Mouse (Mus musculus) liver, adult 2 months (tissue): ENCODE data around the gene Slc5a2.

ENCODE experiments used
- CTCF ChIP-seq: fragments of 200-500 bp; IDR thresholded peaks from 2 replicates; pipeline ENCODE4 v1.5.1; 2011; ENCODE audit warnings: low read depth, low read length, control low read depth
- POLR2A ChIP-seq: fragments of 200-500 bp; IDR thresholded peaks from 2 replicates; pipeline ENCODE4 v1.6.1; 2011; ENCODE audit warnings: low read length, control low read depth; ENCODE audit not compliant: insufficient read depth; ENCODE audit errors: extremely low read depth

DNA sequence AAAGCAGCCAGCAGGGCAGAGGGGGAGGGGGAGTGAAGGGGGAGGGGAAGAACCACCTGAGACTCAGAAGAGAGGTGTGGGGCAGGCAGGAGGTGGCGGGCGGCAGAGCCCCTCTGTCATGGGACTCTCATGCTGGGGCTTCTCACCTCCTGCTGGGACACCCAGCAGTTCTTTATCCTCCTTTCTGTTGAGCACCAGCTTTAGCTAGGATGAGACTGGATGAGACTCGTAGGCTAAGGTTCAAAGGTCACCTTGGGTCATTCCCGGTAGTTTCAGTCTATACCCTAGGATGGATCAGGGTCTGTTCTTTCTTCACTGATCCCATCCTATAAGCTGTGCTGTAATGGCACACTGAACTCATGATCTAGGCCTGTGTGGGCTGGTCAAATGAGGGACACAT, 51.6 kb downstream of the Slc5a2 start:
- no peak for TF ChIP-seq CTCF
- TF ChIP-seq POLR2A = no peak
